Mouse (Mus musculus): ENCODE data around the gene Fbxo34. TPM values are rescaled to one million over a fixed set of nuclear protein-coding genes. Genes with fewer than 3 reads are reported as not detected.

Fbxo34 gene
- polyA plus RNA-seq, 1 experiment: 11.9 TPM

GRCm38 (mm10) chr14:47473891-47474290 is 23.7 kb downstream of the Fbxo34 start:
- Histone ChIP-seq H3ac (ENCODE audit: control insufficient read depth, insufficient read length, low read depth) (no peak overlapping the region), H3K36me3 (ENCODE audit: control insufficient read depth, insufficient read depth) (no peaks in the 10 kb centered on the region), H3K4me3 (ENCODE audit: insufficient read depth, poor library complexity, severe bottlenecking) (no peak overlapping the region), H3K79me2 (ENCODE audit: control insufficient read depth, insufficient read depth) (peaks cover 59% of the 10 kb centered on the region), H3K79me3 (ENCODE audit: low read depth) (peaks cover 15% of the 10 kb centered on the region), H3K27me3 (ENCODE audit: control insufficient read depth, insufficient read depth, insufficient read length) (no peaks in the 10 kb centered on the region)
- TF ChIP-seq CTCF (IDR thresholded peaks at IDR 0.05; ENCODE audit: control insufficient read depth, insufficient read depth, insufficient read length): no peak
- no peak for TF ChIP-seq MAX (IDR thresholded peaks at IDR 0.05)
- no peak for TF ChIP-seq MYOD1 (IDR thresholded peaks at IDR 0.05; ENCODE audit: control insufficient read depth, insufficient read length, low read depth)

DNA sequence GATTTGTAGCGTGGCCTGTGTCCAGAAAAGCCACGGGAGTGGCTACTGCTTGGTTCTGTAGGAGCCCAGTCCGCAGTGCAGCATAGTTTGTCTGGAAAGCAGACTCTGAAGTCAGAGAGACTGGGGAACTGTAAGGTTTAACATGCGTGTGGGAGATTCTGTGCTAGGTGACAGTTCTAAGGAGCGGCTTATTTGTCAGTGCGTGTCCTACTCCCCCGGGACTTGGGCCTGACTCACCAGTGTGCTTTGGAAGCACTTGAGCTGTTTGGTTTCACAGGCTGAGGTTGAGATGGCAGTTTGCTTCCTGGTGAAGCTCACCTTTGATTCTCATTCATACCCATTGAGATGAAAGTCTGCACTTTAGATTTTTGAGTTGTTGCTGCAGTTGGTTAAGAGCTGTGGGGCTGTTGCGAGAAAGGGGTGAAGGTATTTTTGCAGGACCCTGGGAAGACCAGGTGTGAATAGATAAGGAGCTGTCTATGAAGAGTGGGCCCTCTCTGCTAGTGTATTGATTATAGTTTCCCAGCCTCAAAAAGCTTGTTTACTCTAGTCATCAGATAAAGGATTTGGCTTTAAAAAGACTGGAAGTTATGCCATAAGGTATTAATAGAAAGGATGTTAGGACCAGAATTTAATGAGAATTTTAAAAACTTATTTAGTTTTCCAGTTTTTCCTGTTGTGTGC is 24.5 kb downstream of the Fbxo34 start:
- no peak overlapping the region for H3ac ChIP-seq (ENCODE audit: control insufficient read depth, insufficient read length, low read depth)
- H3K4me3 ChIP-seq (ENCODE audit: insufficient read depth, poor library complexity, severe bottlenecking): no peak overlapping the region
- peaks cover 19% of the 10 kb centered on the region for H3K79me3 ChIP-seq (ENCODE audit: low read depth)
- H3K79me2 ChIP-seq (ENCODE audit: control insufficient read depth, insufficient read depth): peaks cover 67% of the 10 kb centered on the region
- H3K36me3 ChIP-seq (ENCODE audit: control insufficient read depth, insufficient read depth): no peaks in the 10 kb centered on the region
- no peak for TF ChIP-seq USF1 (IDR thresholded peaks at IDR 0.05; ENCODE audit: low read depth)
- TF ChIP-seq CEBPB (IDR thresholded peaks at IDR 0.05; ENCODE audit: low read depth): no peak
- TF ChIP-seq MYOD1 (IDR thresholded peaks at IDR 0.05; ENCODE audit: control insufficient read depth, insufficient read length, low read depth): no peak
- no peak for TF ChIP-seq MYOG (IDR thresholded peaks at IDR 0.05; ENCODE audit: control insufficient read depth, extremely low read depth, insufficient read length)
- H3K27me3 ChIP-seq (ENCODE audit: control insufficient read depth, insufficient read depth, insufficient read length): no peaks in the 10 kb centered on the region

- TF ChIP-seq CTCF (IDR thresholded peaks at IDR 0.05; ENCODE audit: control insufficient read depth, insufficient read depth, insufficient read length) (no peak), USF1 (IDR thresholded peaks at IDR 0.05; ENCODE audit: low read depth) (no peak), FOSL1 (IDR thresholded peaks at IDR 0.05; ENCODE audit: insufficient read depth, low read length, poor library complexity, severe bottlenecking) (no peak), CEBPB (IDR thresholded peaks at IDR 0.05; ENCODE audit: low read depth) (no peak), MYOD1 (IDR thresholded peaks at IDR 0.05; ENCODE audit: control insufficient read depth, insufficient read length, low read depth) (no peak), MYOG (IDR thresholded peaks at IDR 0.05; ENCODE audit: control insufficient read depth, extremely low read depth, insufficient read length) (no peak), MAX (IDR thresholded peaks at IDR 0.05) (no peak)
- no peak overlapping the region for H3ac ChIP-seq (ENCODE audit: control insufficient read depth, insufficient read length, low read depth)
- H3K79me2 ChIP-seq (ENCODE audit: control insufficient read depth, insufficient read depth): peaks cover 77% of the 10 kb centered on the region
- H3K79me3 ChIP-seq (ENCODE audit: low read depth): peaks cover 21% of the 10 kb centered on the region
- H3K4me3 ChIP-seq (ENCODE audit: insufficient read depth, poor library complexity, severe bottlenecking): no peak overlapping the region
- no peaks in the 10 kb centered on the region for H3K36me3 ChIP-seq (ENCODE audit: control insufficient read depth, insufficient read depth)
- H3K27me3 ChIP-seq (ENCODE audit: control insufficient read depth, insufficient read depth, insufficient read length): no peaks in the 10 kb centered on the region
These were observed 26.0 kb downstream of the Fbxo34 start for GRCm38 (mm10) chr14:47476266-47476665.

DNA sequence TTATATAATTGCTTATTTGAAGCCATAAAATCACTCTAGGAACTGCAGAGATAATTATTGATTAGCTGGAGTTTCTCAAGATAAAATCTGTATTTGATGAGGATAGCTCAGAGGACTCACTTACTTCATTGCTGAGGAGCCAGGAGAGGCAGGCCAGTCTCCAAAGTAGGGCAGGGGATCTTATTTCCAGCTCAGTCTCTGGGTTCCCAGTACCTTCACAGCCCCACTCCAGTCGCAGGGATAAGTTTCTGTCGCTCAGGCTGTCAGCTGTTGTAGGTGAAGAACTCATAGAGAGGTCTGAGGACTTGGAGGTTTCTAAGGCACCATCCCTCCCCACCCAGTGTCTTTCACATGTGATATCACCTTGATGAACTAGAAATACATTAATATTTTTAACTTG is 27.5 kb downstream of the Fbxo34 start:
- Histone ChIP-seq H3K4me3 (ENCODE audit: insufficient read depth, poor library complexity, severe bottlenecking) (no peak overlapping the region), H3ac (ENCODE audit: control insufficient read depth, insufficient read length, low read depth) (no peak overlapping the region), H3K36me3 (ENCODE audit: control insufficient read depth, insufficient read depth) (no peaks in the 10 kb centered on the region), H3K79me2 (ENCODE audit: control insufficient read depth, insufficient read depth) (peaks cover 91% of the 10 kb centered on the region), H3K79me3 (ENCODE audit: low read depth) (peaks cover 21% of the 10 kb centered on the region), H3K27me3 (ENCODE audit: control insufficient read depth, insufficient read depth, insufficient read length) (no peaks in the 10 kb centered on the region)
- TF ChIP-seq FOSL1 (IDR thresholded peaks at IDR 0.05; ENCODE audit: insufficient read depth, low read length, poor library complexity, severe bottlenecking): no peak
- no peak for TF ChIP-seq CEBPB (IDR thresholded peaks at IDR 0.05; ENCODE audit: low read depth)
- no peak for TF ChIP-seq MAX (IDR thresholded peaks at IDR 0.05)
- no peak for TF ChIP-seq MYOD1 (IDR thresholded peaks at IDR 0.05; ENCODE audit: control insufficient read depth, insufficient read length, low read depth)
- no peak for TF ChIP-seq MYOG (IDR thresholded peaks at IDR 0.05; ENCODE audit: control insufficient read depth, extremely low read depth, insufficient read length)
- TF ChIP-seq CTCF (IDR thresholded peaks at IDR 0.05; ENCODE audit: control insufficient read depth, insufficient read depth, insufficient read length): no peak
- no peak for TF ChIP-seq USF1 (IDR thresholded peaks at IDR 0.05; ENCODE audit: low read depth)

GRCm38 (mm10) chr14:47482200-47482599 is 32.0 kb downstream of the Fbxo34 start:
- Histone ChIP-seq H3K79me3 (ENCODE audit: low read depth) (peaks cover 11% of the 10 kb centered on the region), H3K27me3 (ENCODE audit: control insufficient read depth, insufficient read depth, insufficient read length) (no peaks in the 10 kb centered on the region), H3ac (ENCODE audit: control insufficient read depth, insufficient read length, low read depth) (no peak overlapping the region), H3K4me3 (ENCODE audit: insufficient read depth, poor library complexity, severe bottlenecking) (no peak overlapping the region), H3K79me2 (ENCODE audit: control insufficient read depth, insufficient read depth) (peaks cover 52% of the 10 kb centered on the region), H3K36me3 (ENCODE audit: control insufficient read depth, insufficient read depth) (no peaks in the 10 kb centered on the region)
- no peak for TF ChIP-seq MYOD1 (IDR thresholded peaks at IDR 0.05; ENCODE audit: control insufficient read depth, insufficient read length, low read depth)

DNA sequence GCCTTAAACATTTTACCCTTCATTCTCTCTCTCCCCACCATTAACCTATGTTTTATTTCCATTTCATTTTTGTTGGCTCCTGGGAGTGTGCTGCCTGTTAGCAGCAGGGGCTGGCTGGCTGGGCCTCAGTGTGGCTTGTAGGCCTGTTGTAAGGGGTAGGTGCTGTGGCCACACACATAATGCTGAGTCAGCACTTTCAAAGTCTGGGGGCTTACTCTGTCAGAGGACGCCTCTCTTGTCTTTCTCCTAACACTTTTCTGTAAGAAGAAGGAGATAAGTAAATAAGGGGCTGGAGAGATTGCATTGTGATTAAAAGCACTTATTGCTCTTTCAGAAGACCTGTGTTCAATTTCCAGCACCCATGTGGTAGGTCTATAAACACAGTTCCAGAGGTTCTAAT is 32.9 kb downstream of the Fbxo34 start:
- no peak overlapping the region for H3ac ChIP-seq (ENCODE audit: control insufficient read depth, insufficient read length, low read depth)
- no peak overlapping the region for H3K4me3 ChIP-seq (ENCODE audit: insufficient read depth, poor library complexity, severe bottlenecking)
- peaks cover 43% of the 10 kb centered on the region for H3K79me2 ChIP-seq (ENCODE audit: control insufficient read depth, insufficient read depth)
- peaks cover 8% of the 10 kb centered on the region for H3K79me3 ChIP-seq (ENCODE audit: low read depth)
- H3K27me3 ChIP-seq (ENCODE audit: control insufficient read depth, insufficient read depth, insufficient read length): no peaks in the 10 kb centered on the region
- no peak for TF ChIP-seq CTCF (IDR thresholded peaks at IDR 0.05; ENCODE audit: control insufficient read depth, insufficient read depth, insufficient read length)
- TF ChIP-seq MYOG (IDR thresholded peaks at IDR 0.05; ENCODE audit: control insufficient read depth, extremely low read depth, insufficient read length): no peak
- no peak for TF ChIP-seq MAX (IDR thresholded peaks at IDR 0.05)
- TF ChIP-seq FOSL1 (IDR thresholded peaks at IDR 0.05; ENCODE audit: insufficient read depth, low read length, poor library complexity, severe bottlenecking): no peak
- no peak for TF ChIP-seq MYOD1 (IDR thresholded peaks at IDR 0.05; ENCODE audit: control insufficient read depth, insufficient read length, low read depth)
- no peak for TF ChIP-seq USF1 (IDR thresholded peaks at IDR 0.05; ENCODE audit: low read depth)
- no peak for TF ChIP-seq CEBPB (IDR thresholded peaks at IDR 0.05; ENCODE audit: low read depth)
- no peaks in the 10 kb centered on the region for H3K36me3 ChIP-seq (ENCODE audit: control insufficient read depth, insufficient read depth)

Measured in C2C12 (cell line).